Mouse (Mus musculus): ENCODE measurements at regions not wholly inside any gene's neighbourhood (a gene's known extent, or its start where the extent isn't known, plus 50 kb on each side); places are given as distances from the start of the nearest gene placed in this dataset.

GRCm38 (mm10) chr13:59216686-59217298, 368.2 kb downstream of the Agtpbp1 start:
- 56% methylated on average over 5 of the region's 5 CpGs for WGBS
- ATAC-seq (ENCODE audit: low FRiP score, low read depth) (no peak), DNase-seq (ENCODE audit: low spot score) (no peak)
- Histone ChIP-seq H3K4me2 (replicated peaks; ENCODE audit: low read depth, low read length, severe bottlenecking) (no peak overlapping the region), H3K36me3 (ENCODE audit: control insufficient read depth, insufficient read depth, low read length) (no peaks in the 10 kb centered on the region), H3K9me3 (ENCODE audit: control insufficient read depth, low read length) (no peaks in the 10 kb centered on the region), H3K27ac (replicated peaks; ENCODE audit: low read depth, low read length) (no peak overlapping the region), H3K4me1 (ENCODE audit: control insufficient read depth, insufficient read depth, low read length) (peaks cover 5% of the 10 kb centered on the region; the same call in 1 of the 2 replicates), H3K9ac (ENCODE audit: low read depth, low read length, severe bottlenecking) (no peak overlapping the region), H3K4me3 (replicated peaks; ENCODE audit: low read length) (no peak overlapping the region), H3K27me3 (ENCODE audit: control insufficient read depth, insufficient read depth, low read length) (no peaks in the 10 kb centered on the region)
- no peak for TF ChIP-seq POLR2A (IDR thresholded peaks at IDR 0.05; ENCODE audit: borderline replicate concordance, extremely low read depth, insufficient read depth, insufficient read length)

DNA sequence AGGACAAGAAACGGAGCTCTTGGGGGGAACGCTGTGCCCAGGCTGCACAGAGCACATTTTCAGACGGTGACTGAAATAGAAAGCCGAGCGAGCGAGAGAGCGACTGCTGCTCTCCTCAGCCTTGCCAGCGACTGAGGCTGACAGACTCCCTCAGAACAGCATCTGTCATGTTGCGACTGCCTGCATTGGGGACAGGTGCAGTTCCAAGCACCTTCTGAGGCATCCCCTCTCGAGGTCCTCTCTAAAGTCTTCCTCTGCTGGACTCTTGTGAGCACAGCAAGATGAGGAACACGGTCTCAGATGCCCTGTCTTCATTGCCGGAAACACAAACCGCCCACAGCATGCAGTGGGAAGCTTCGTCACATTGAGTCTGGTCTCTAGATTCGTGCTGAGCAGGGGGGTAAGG, 372.7 kb downstream of the Agtpbp1 start:
- Histone ChIP-seq H3K4me1 (ENCODE audit: control insufficient read depth, insufficient read depth, low read length) (no peaks in the 10 kb centered on the region), H3K9ac (ENCODE audit: low read depth, low read length, severe bottlenecking) (no peak overlapping the region), H3K4me3 (replicated peaks; ENCODE audit: low read length) (no peak overlapping the region), H3K9me3 (ENCODE audit: control insufficient read depth, low read length) (no peaks in the 10 kb centered on the region), H3K4me2 (replicated peaks; ENCODE audit: low read depth, low read length, severe bottlenecking) (no peak overlapping the region), H3K36me3 (ENCODE audit: control insufficient read depth, insufficient read depth, low read length) (no peaks in the 10 kb centered on the region), H3K27me3 (ENCODE audit: control insufficient read depth, insufficient read depth, low read length) (no peaks in the 10 kb centered on the region), H3K27ac (replicated peaks; ENCODE audit: low read depth, low read length) (no peak overlapping the region)
- WGBS = 80% methylated on average over 15 of the region's 15 CpGs
- no peak for DNase-seq (ENCODE audit: low spot score)
- ATAC-seq (ENCODE audit: low FRiP score, low read depth) = no peak
- TF ChIP-seq POLR2A (IDR thresholded peaks at IDR 0.05; ENCODE audit: borderline replicate concordance, extremely low read depth, insufficient read depth, insufficient read length) = no peak

DNA sequence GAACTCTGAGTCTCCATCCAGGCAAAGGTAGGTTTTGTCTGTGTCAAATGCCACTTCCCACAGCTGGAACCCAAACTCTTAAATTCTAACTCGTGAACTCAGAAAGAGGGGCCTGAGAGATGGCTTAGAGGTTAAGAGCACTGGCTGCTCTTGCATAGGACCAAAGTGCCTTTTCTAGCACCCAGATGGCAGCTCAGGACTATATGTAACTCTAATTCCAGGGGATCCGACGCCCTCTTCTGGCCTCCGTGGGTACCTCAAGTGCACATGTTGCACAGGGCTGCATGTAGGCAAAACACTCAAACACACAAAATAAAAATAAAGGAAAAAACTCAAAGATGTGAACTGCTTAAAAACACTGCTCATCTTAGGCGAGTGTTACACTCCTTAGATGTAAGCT, 374.2 kb downstream of the Agtpbp1 start:
- Histone ChIP-seq H3K4me2 (replicated peaks; ENCODE audit: low read depth, low read length, severe bottlenecking) (no peak overlapping the region), H3K9me3 (ENCODE audit: control insufficient read depth, low read length) (no peaks in the 10 kb centered on the region), H3K27me3 (ENCODE audit: control insufficient read depth, insufficient read depth, low read length) (no peaks in the 10 kb centered on the region), H3K4me1 (ENCODE audit: control insufficient read depth, insufficient read depth, low read length) (no peaks in the 10 kb centered on the region), H3K27ac (replicated peaks; ENCODE audit: low read depth, low read length) (no peak overlapping the region), H3K4me3 (replicated peaks; ENCODE audit: low read length) (no peak overlapping the region), H3K36me3 (ENCODE audit: control insufficient read depth, insufficient read depth, low read length) (no peaks in the 10 kb centered on the region), H3K9ac (ENCODE audit: low read depth, low read length, severe bottlenecking) (no peak overlapping the region)
- ATAC-seq (ENCODE audit: low FRiP score, low read depth) (no peak), DNase-seq (ENCODE audit: low spot score) (no peak)
- no peak for TF ChIP-seq POLR2A (IDR thresholded peaks at IDR 0.05; ENCODE audit: borderline replicate concordance, extremely low read depth, insufficient read depth, insufficient read length)
- 59% methylated on average over 5 of the region's 5 CpGs for WGBS

DNA sequence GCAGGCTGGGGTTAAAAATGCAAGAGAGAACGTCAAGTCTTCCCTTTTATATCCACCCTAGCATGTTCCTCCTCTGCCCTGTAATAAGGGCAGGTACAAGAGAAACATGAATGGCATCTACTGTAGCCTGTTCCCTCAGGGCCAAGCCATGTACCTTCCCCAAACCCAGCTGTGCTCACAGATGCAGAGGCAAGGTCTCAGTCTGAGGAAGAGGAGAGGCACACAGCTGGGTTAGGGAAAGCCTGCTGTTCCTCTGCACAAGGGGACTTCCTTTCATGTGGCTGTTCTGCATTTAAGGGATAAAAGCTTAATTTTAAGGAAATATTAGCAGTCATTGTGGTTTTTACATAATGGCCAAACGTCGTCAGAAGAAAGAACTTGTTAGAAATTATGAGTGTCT, 378.8 kb downstream of the Agtpbp1 start:
- DNase-seq (ENCODE audit: low spot score) = no peak
- Histone ChIP-seq H3K4me3 (replicated peaks; ENCODE audit: low read length) (no peak overlapping the region), H3K4me1 (ENCODE audit: control insufficient read depth, insufficient read depth, low read length) (no peaks in the 10 kb centered on the region), H3K4me2 (replicated peaks; ENCODE audit: low read depth, low read length, severe bottlenecking) (no peak overlapping the region), H3K27ac (replicated peaks; ENCODE audit: low read depth, low read length) (no peak overlapping the region), H3K9me3 (ENCODE audit: control insufficient read depth, low read length) (no peaks in the 10 kb centered on the region), H3K36me3 (ENCODE audit: control insufficient read depth, insufficient read depth, low read length) (no peaks in the 10 kb centered on the region), H3K9ac (ENCODE audit: low read depth, low read length, severe bottlenecking) (no peak overlapping the region), H3K27me3 (ENCODE audit: control insufficient read depth, insufficient read depth, low read length) (no peaks in the 10 kb centered on the region)
- no peak for TF ChIP-seq POLR2A (IDR thresholded peaks at IDR 0.05; ENCODE audit: borderline replicate concordance, extremely low read depth, insufficient read depth, insufficient read length)
- WGBS = 51% methylated on average over 3 of the region's 3 CpGs
- no peak for ATAC-seq (ENCODE audit: low FRiP score, low read depth)

DNA sequence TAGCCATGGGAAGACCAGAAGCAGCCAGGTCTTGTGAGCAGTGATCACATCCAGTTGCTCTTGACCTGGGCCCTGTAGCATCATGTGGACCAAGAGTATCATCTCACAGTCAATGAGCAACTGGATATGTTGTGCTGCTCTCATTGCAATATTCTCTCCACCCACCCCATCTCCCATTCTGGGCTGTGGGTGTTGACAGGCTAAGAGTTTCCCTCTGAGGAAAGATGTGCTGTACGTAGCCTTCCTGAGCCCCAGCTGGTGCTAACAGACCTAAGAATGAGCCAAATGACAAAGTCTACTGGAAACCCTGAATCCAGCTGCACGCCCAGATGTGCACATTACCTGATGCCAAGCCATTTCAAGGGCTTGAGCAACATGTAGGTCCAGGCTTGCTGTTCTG, 380.5 kb downstream of the Agtpbp1 start:
- no peaks in the 10 kb centered on the region for H3K36me3 ChIP-seq (ENCODE audit: control insufficient read depth, insufficient read depth, low read length)
- no peak overlapping the region for H3K4me2 ChIP-seq (replicated peaks; ENCODE audit: low read depth, low read length, severe bottlenecking)
- WGBS = 93% methylated on average over 2 of the region's 2 CpGs
- H3K9ac ChIP-seq (ENCODE audit: low read depth, low read length, severe bottlenecking) = no peak overlapping the region
- H3K9me3 ChIP-seq (ENCODE audit: control insufficient read depth, low read length) = no peaks in the 10 kb centered on the region
- TF ChIP-seq POLR2A (IDR thresholded peaks at IDR 0.05; ENCODE audit: borderline replicate concordance, extremely low read depth, insufficient read depth, insufficient read length) = no peak
- no peak for DNase-seq (ENCODE audit: low spot score)
- H3K27me3 ChIP-seq (ENCODE audit: control insufficient read depth, insufficient read depth, low read length) = no peaks in the 10 kb centered on the region
- H3K4me3 ChIP-seq (replicated peaks; ENCODE audit: low read length) = no peak overlapping the region
- ATAC-seq (ENCODE audit: low FRiP score, low read depth) = no peak
- no peak overlapping the region for H3K27ac ChIP-seq (replicated peaks; ENCODE audit: low read depth, low read length)
- no peaks in the 10 kb centered on the region for H3K4me1 ChIP-seq (ENCODE audit: control insufficient read depth, insufficient read depth, low read length)

Measured in limb, embryonic 14.5 days (tissue).